Mouse (Mus musculus) intestine, embryonic 16.5 days (tissue): ENCODE results near the gene Pgf. TPM values are rescaled to one million over a fixed set of nuclear protein-coding genes. Genes with fewer than 3 reads are reported as not detected.

ENCODE experiments used
- ATAC-seq: fragments of 200-750 bp; cut with Nextera tagmentation; 2 replicates; pipeline ENCODE4 v1.8.0; 2017; ENCODE audit warnings: moderate TSS enrichment, moderate library complexity
- H3K27ac ChIP-seq: fragments of 300-500 bp; sonication (generic); 2 replicates; pipeline ENCODE4 v1.5.1; 2014; ENCODE audit warnings: mild to moderate bottlenecking, low read length
- H3K27me3 ChIP-seq: fragments of 300-500 bp; sonication (generic); replicated peaks from 2 replicates; pipeline ENCODE4 v1.6.1; 2014; ENCODE audit warnings: low read length, control low read depth, mixed read lengths; ENCODE audit not compliant: control insufficient read depth, insufficient read depth
- H3K36me3 ChIP-seq: fragments of 300-500 bp; sonication (generic); 2 replicates; pipeline ENCODE4 v1.6.1; 2014; ENCODE audit warnings: low read length, control low read depth; ENCODE audit not compliant: control insufficient read depth, insufficient read depth
- H3K4me1 ChIP-seq: fragments of 300-500 bp; sonication (generic); 2 replicates; pipeline ENCODE4 v1.6.1; 2014; ENCODE audit warnings: low read length, control low read depth, mixed read lengths; ENCODE audit not compliant: control insufficient read depth, insufficient read depth
- H3K4me2 ChIP-seq: fragments of 300-500 bp; sonication (generic); 2 replicates; pipeline ENCODE4 v1.6.1; 2014; ENCODE audit warnings: low read depth, low read length, control low read depth
- H3K4me3 ChIP-seq: fragments of 300-500 bp; sonication (generic); 2 replicates; pipeline ENCODE4 v1.5.1; 2014; ENCODE audit warnings: mild to moderate bottlenecking, low read length
- H3K9ac ChIP-seq: fragments of 300-500 bp; sonication (generic); 2 replicates; pipeline ENCODE4 v1.6.1; 2014; ENCODE audit warnings: low read depth, low read length
- H3K9me3 ChIP-seq: fragments of 300-500 bp; sonication (generic); 2 replicates; pipeline ENCODE4 v1.6.1; 2016; ENCODE audit warnings: low read length, control low read depth; ENCODE audit not compliant: control insufficient read depth
- WGBS: fragments of 180-500 bp; shearing (Covaris S2); extraction: QIAGEN DNeasy Blood & Tissue Kit; methylation state at CpG from one replicate; pipeline ENCODE4 v1.1.7; 2014; 5-methylcytosine and 5-hydroxymethylcytosine counted together
- polyA plus RNA-seq: library from polyadenylated mRNA; unstranded; fragments of >200 nt; fragmentation: Nextera tagmentation; extraction: Ambion mirVana; gene quantifications from 2 replicates; pipeline ENCODE4 v1.2.1, GENCODE M21; 2015

Gene Pgf
- polyA plus RNA-seq, 1 experiment from 2014 or later, result 12.4 TPM

DNA sequence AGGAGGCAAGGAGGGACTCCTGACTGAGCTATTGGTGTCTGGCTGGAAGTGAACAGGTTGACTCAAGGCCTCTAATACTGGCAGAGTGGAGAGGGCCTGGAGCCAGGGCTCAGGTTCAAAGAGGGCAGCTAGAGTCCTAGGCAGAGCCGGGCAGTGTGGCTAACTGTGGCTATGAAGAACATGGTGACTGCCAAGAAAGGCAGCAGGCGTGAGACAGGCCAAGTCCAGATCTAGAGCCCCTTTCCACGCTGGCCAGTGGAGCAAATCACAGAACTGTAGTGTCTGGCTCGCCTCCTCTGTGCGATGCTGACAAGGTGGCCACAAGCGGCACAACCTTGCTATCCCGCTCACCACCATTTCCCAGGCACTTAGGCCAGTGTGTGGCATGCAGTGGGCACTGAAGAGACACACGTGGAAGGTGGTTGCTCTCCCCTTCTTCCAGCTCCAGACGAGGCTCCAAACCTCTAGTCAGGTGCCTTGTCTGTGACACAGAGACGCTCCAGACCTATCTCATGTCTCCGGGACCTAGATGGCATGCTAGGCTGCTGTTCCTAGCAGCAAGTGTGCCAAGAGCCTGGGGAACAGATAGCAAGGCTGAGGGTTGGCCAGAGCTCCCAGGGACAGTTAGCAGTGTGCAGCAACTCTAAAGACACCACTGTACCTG lies 7.2 kb downstream of the Pgf start:
- ATAC-seq, result no peak
- peaks cover 28% of the 10 kb centered on the region for H3K4me1 ChIP-seq
- no peak overlapping the region for H3K27ac ChIP-seq
- no peak overlapping the region for H3K4me2 ChIP-seq
- no peaks in the 10 kb centered on the region for H3K36me3 ChIP-seq
- 89% methylated on average over 11 of the region's 11 CpGs for WGBS
- H3K9ac ChIP-seq, result no peak overlapping the region
- no peaks in the 10 kb centered on the region for H3K9me3 ChIP-seq
- no peaks in the 10 kb centered on the region for H3K27me3 ChIP-seq
- no peak overlapping the region for H3K4me3 ChIP-seq

DNA sequence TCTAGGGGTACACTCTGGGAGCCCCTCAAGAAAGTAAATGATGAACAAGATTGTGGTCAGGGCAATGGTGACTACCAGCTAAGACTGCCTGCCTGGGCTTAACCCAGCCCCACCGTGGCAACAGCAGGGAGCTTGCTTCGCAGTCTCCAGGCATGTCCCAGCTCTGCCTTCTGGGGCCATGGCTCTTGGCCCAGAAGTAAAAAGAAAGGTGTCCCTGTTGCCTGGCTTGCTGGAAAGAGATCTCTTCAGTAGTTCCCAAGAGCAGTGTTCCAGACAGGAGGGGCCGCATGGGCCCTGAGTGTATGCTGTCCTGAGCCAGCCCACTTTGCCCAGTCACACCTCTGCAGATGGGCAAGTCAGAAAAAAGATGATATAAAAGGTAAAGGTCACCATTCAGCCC lies 7.7 kb downstream of the Pgf start:
- 70% methylated on average over 3 of the region's 3 CpGs for WGBS

DNA sequence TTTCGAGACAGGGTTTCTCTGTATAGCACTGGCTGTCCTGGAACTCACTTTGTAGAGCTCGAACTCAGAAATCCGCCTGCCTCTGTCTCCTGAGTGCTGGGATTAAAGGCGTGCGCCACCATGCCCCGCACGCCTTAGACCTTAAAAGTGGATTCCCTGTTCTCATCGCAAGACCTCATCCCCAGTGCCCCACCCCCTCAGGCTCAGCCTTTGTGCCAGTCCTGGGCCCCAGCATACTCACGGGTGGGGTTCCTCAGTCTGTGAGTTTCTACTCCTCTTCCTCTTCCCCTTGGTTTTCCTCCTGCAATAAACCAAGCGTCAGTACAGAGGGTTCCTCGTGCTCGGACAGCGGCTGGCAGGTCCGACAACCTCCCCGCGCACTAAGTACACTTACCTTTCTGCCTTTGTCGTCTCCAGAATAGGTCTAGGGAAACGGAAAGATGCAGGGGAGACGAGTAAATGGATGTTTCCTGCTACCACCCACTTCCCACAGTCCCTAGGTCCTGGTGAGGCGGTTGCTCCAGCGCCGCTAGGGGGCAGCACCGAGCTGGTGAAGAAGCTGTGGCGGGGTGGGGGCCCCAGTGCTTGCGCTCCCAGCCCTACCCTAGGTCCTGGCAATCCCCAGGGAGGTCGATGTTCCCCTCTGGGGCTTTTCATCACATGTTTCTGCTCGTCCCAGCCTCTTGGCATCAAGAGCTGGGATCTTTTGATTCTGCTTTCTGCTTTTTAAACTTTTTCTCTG lies 8.3 kb downstream of the Pgf start:
- H3K9me3 ChIP-seq, result no peaks in the 10 kb centered on the region
- ATAC-seq, result peak; percentile 79
- peak overlapping the region; percentile 53; the same call in 1 of the 2 replicates for H3K9ac ChIP-seq
- peaks cover 19% of the 10 kb centered on the region for H3K4me1 ChIP-seq
- H3K4me3 ChIP-seq, result peak overlapping the region; percentile 29
- H3K36me3 ChIP-seq, result no peaks in the 10 kb centered on the region
- WGBS, result 31% methylated on average over 27 of the region's 27 CpGs
- H3K27ac ChIP-seq, result no peak overlapping the region
- H3K4me2 ChIP-seq, result peak overlapping the region; percentile 51
- H3K27me3 ChIP-seq, result no peaks in the 10 kb centered on the region

More for the DNA sequence above, 7.7 kb downstream of the Pgf start:
- no peaks in the 10 kb centered on the region for H3K27me3 ChIP-seq
- no peaks in the 10 kb centered on the region for H3K36me3 ChIP-seq
- H3K4me1 ChIP-seq, result peaks cover 23% of the 10 kb centered on the region
- no peak overlapping the region for H3K27ac ChIP-seq
- no peak overlapping the region for H3K4me2 ChIP-seq
- no peak overlapping the region for H3K4me3 ChIP-seq
- H3K9me3 ChIP-seq, result no peaks in the 10 kb centered on the region
- peak overlapping the region; percentile 53; the same call in 1 of the 2 replicates for H3K9ac ChIP-seq
- ATAC-seq, result no peak

DNA sequence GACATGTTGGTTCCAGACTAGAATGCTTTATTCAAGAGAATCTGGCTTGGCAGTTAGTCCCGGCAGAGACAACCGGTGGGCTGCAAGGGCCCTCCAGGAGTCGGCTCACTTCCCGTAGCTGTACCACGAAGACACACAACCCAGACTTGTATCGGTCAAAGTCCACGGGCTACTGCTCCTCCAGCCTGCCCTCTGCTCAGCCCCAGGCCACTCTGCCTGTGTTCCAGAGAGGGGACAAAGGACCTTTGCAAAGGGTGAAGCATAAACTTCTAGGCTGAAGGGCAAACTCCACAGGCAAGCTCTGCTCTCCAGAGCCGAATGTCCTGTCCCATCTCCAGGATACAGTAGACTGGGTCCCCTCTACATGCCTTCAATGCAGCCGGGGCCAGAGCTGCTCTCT lies 11.0 kb downstream of the Pgf start:
- H3K4me2 ChIP-seq, result no peak overlapping the region
- H3K9ac ChIP-seq, result no peak overlapping the region
- H3K4me1 ChIP-seq, result peaks cover 5% of the 10 kb centered on the region; the same call in 1 of the 2 replicates
- H3K36me3 ChIP-seq, result no peaks in the 10 kb centered on the region
- WGBS, result 81% methylated on average over 9 of the region's 9 CpGs
- H3K4me3 ChIP-seq, result no peak overlapping the region
- H3K27me3 ChIP-seq, result no peaks in the 10 kb centered on the region
- H3K27ac ChIP-seq, result no peak overlapping the region
- no peak for ATAC-seq
- no peaks in the 10 kb centered on the region for H3K9me3 ChIP-seq

DNA sequence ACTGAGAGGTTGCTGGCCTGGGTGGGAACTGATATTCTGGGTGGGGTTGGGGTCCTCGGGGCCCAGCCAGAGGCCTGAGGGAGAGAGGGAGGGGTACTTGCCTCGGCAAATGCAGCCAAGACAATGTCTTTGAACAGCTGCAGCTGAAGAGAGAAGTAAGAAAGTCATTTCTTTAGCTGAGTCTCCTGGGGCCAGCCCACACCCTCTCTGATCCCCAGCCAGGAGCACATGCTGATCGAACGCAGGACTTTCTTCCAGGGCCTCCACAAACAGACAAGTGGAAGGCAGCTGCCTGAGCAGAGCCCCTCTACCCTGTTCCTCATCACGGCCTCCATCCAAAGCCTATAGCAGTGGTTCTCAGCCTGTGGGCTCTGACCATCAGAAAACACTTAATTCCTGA lies 12.6 kb downstream of the Pgf start:
- H3K27ac ChIP-seq, result no peak overlapping the region
- no peak for ATAC-seq
- no peak overlapping the region for H3K4me3 ChIP-seq
- peaks cover 5% of the 10 kb centered on the region; the same call in 1 of the 2 replicates for H3K4me1 ChIP-seq
- H3K4me2 ChIP-seq, result no peak overlapping the region
- no peaks in the 10 kb centered on the region for H3K9me3 ChIP-seq
- H3K9ac ChIP-seq, result no peak overlapping the region
- H3K27me3 ChIP-seq, result no peaks in the 10 kb centered on the region
- 88% methylated on average over 5 of the region's 5 CpGs for WGBS
- no peaks in the 10 kb centered on the region for H3K36me3 ChIP-seq

DNA sequence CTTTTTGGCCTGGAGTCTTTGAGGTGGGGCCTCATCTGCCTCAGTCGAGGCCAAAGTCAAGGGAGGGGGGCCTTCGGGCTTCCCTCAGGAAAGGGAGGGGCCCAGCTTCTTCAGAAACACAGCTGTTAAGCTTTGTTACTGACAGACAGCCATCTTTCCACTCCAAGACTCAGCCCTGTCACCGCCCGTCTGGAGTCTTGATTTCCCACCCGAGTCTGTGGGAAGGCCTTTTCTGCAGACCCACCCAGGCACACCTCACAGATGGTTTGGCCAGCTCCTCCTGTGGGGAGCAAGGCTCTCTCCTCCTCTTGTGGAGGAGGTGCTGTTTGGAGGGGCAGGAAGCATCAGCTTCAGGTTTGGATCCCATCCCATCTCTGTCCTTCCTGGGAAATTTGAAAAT lies 18.0 kb downstream of the Pgf start:
- 61% methylated on average over 5 of the region's 5 CpGs for WGBS
- H3K36me3 ChIP-seq, result no peaks in the 10 kb centered on the region
- peaks cover 8% of the 10 kb centered on the region; the same call in 1 of the 2 replicates for H3K4me1 ChIP-seq
- peak overlapping the region; percentile 59 for H3K27ac ChIP-seq
- 0 out of 2 replicates have a peak, but pooled peaks have one; percentile 16 for ATAC-seq
- H3K9ac ChIP-seq, result no peak overlapping the region
- no peak overlapping the region for H3K4me2 ChIP-seq
- no peaks in the 10 kb centered on the region for H3K9me3 ChIP-seq
- no peaks in the 10 kb centered on the region for H3K27me3 ChIP-seq
- no peak overlapping the region for H3K4me3 ChIP-seq

DNA sequence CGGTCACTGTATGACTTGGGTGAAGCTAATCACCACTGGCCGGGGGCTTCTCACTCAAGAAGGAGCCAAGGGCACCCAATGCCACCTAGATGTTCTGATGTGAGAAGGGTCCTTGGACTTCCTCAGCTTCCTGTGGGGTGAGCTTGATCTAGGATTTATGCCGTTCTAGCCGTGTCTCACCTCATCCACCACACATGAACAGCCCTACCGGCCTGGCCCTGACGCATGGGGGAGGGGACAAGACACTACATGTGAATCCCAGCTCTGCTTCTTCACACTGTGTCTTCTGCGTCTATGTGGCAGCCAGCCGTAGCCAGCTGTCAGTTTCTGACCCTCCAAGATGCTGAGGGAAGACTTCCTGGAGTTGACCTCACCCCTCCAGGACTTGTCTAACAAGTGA lies 18.8 kb downstream of the Pgf start:
- Histone ChIP-seq H3K27ac (no peak overlapping the region), H3K4me3 (no peak overlapping the region), H3K36me3 (no peaks in the 10 kb centered on the region), H3K27me3 (no peaks in the 10 kb centered on the region), H3K9ac (no peak overlapping the region), H3K9me3 (no peaks in the 10 kb centered on the region), H3K4me2 (no peak overlapping the region), H3K4me1 (peaks cover 8% of the 10 kb centered on the region; the same call in 1 of the 2 replicates)
- ATAC-seq, result peak; percentile 46; the same call in 1 of the 2 replicates
- 78% methylated on average over 8 of the region's 8 CpGs for WGBS

DNA sequence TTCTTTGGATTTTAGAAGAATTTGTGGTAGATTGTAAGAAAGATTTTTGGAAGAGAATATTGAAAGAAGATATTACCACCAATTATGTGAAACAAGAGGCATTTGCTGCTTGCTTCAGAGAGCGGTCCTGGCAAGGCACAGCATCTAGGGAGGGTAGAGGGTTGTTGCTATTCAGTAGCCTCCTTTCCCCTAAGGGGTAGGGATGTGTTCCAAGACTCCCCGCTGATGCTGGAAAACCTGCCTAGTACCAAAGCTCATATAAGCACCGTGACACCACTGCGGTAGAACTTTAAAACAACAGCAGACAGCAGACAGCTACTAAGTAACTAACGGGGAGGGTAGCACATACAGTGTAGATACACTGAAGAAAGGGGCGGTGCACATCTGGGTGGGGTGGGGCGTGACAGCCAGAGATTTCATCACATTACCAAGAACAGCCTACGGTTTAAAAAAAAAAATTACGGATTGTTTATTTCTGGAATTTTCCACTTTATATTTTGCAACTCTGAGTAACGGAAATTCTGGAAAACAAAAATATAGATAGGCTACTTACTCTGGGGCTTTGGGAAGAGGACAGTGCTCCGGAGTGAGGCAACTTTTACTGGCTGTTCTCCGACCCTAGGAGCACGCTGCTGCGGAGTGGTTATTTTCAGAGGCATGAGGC lies 19.7 kb downstream of the Pgf start:
- Histone ChIP-seq H3K4me2 (no peak overlapping the region), H3K4me3 (no peak overlapping the region), H3K36me3 (no peaks in the 10 kb centered on the region), H3K27ac (no peak overlapping the region), H3K27me3 (no peaks in the 10 kb centered on the region), H3K9ac (no peak overlapping the region), H3K4me1 (peaks cover 8% of the 10 kb centered on the region; the same call in 1 of the 2 replicates), H3K9me3 (no peaks in the 10 kb centered on the region)
- 86% methylated on average over 14 of the region's 14 CpGs for WGBS
- ATAC-seq, result no peak

DNA sequence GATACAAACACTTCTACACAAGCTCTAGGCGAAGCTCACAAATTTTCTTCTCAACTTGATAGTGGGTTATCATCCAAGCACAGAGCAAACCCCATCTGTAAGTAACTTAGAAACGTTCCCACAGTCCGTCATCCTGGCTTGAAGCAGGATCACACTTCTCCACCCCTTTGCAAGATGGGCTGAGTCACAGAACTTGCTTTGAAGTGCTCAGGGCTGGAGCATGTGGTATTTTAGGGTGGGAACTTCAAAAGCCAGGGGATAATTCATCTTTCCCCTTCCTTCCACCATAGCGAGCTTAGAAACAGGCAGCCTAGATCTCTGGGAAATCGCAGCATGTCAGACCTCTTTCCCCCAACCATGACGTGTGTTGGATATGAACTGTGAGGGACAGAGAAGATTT lies 21.3 kb downstream of the Pgf start:
- H3K4me3 ChIP-seq, result no peak overlapping the region
- H3K4me2 ChIP-seq, result no peak overlapping the region
- 22% methylated on average over 6 of the region's 6 CpGs for WGBS
- no peak overlapping the region for H3K9ac ChIP-seq
- peaks cover 4% of the 10 kb centered on the region; the same call in 1 of the 2 replicates for H3K27me3 ChIP-seq
- H3K4me1 ChIP-seq, result peaks cover 9% of the 10 kb centered on the region; the same call in 1 of the 2 replicates
- no peak overlapping the region for H3K27ac ChIP-seq
- no peaks in the 10 kb centered on the region for H3K9me3 ChIP-seq
- no peaks in the 10 kb centered on the region for H3K36me3 ChIP-seq
- 0 out of 2 replicates have a peak, but pooled peaks have one; percentile 36 for ATAC-seq
